Mouse (Mus musculus): ENCODE results near the gene Wipf3.

Wipf3 gene

GRCm38 (mm10) chr6:54475926-54476667 lies 46.7 kb downstream of the Wipf3 start:
- peak in 1 of 2 experiments; percentile 42 for DNase-seq (ENCODE audit: low spot score in 2 of 2)

- no peak for DNase-seq (ENCODE audit: low spot score in 2 of 2)
Observed at GRCm38 (mm10) chr6:54478646-54479324, 49.4 kb downstream of the Wipf3 start.

GRCm38 (mm10) chr6:54481390-54482112 lies 52.1 kb downstream of the Wipf3 start:
- no peak for DNase-seq (ENCODE audit: low spot score in 2 of 2)

- DNase-seq (ENCODE audit: low spot score in 2 of 2), result no peak
Observed at GRCm38 (mm10) chr6:54485000-54485399, 55.6 kb downstream of the Wipf3 start.

- no peak for DNase-seq (ENCODE audit: low spot score in 2 of 2)
Observed at GRCm38 (mm10) chr6:54485435-54485901, 56.1 kb downstream of the Wipf3 start.

- DNase-seq (ENCODE audit: low spot score in 2 of 2), result no peak
Observed at GRCm38 (mm10) chr6:54485973-54486569, 56.7 kb downstream of the Wipf3 start.

GRCm38 (mm10) chr6:54491074-54491473 lies 61.7 kb downstream of the Wipf3 start:
- no peak for DNase-seq (ENCODE audit: low spot score in 2 of 2)

GRCm38 (mm10) chr6:54494097-54494496 lies 64.7 kb downstream of the Wipf3 start:
- DNase-seq (ENCODE audit: low spot score in 2 of 2), result no peak

- DNase-seq (ENCODE audit: low spot score in 2 of 2), result no peak
Observed at GRCm38 (mm10) chr6:54494612-54495398, 65.4 kb downstream of the Wipf3 start.

- no peak for DNase-seq (ENCODE audit: low spot score in 2 of 2)
Observed at GRCm38 (mm10) chr6:54496214-54496613, 66.8 kb downstream of the Wipf3 start.

- no peak for DNase-seq (ENCODE audit: low spot score in 2 of 2)
Observed at GRCm38 (mm10) chr6:54502661-54503115, 73.3 kb downstream of the Wipf3 start.

GRCm38 (mm10) chr6:54506318-54506717 lies 76.9 kb downstream of the Wipf3 start:
- no peak for DNase-seq (ENCODE audit: low spot score in 2 of 2)

- DNase-seq (ENCODE audit: low spot score in 2 of 2), result no peak
Observed at GRCm38 (mm10) chr6:54507002-54507401, 77.6 kb downstream of the Wipf3 start.

GRCm38 (mm10) chr6:54507808-54508207 lies 78.4 kb downstream of the Wipf3 start:
- no peak for DNase-seq (ENCODE audit: low spot score in 2 of 2)

- no peak for DNase-seq (ENCODE audit: low spot score in 2 of 2)
Observed at GRCm38 (mm10) chr6:54508256-54508793, 78.9 kb downstream of the Wipf3 start.

- DNase-seq (ENCODE audit: low spot score in 2 of 2), result no peak
Observed at GRCm38 (mm10) chr6:54509264-54509663, 79.9 kb downstream of the Wipf3 start.

GRCm38 (mm10) chr6:54512256-54512655 lies 82.9 kb downstream of the Wipf3 start:
- DNase-seq (ENCODE audit: low spot score in 2 of 2), result no peak

- no peak for DNase-seq (ENCODE audit: low spot score in 2 of 2)
Observed at GRCm38 (mm10) chr6:54516512-54517134, 87.2 kb downstream of the Wipf3 start.

- DNase-seq (ENCODE audit: low spot score in 2 of 2), result no peak
Observed at GRCm38 (mm10) chr6:54518758-54519157, 89.4 kb downstream of the Wipf3 start.

GRCm38 (mm10) chr6:54528666-54529065 lies 99.3 kb downstream of the Wipf3 start:
- DNase-seq (ENCODE audit: low spot score in 2 of 2), result no peak

Measured in frontal cortex, postnatal 25 days (tissue).